Mouse (Mus musculus) hindbrain, embryonic 14.5 days (tissue): Measurements from ENCODE around the gene Syk. TPM values are rescaled to one million over a fixed set of nuclear protein-coding genes. Genes with fewer than 3 reads are reported as not detected.

Experiments used
- ATAC-seq: fragments of 200-750 bp; cut with Nextera tagmentation; 2 replicates; pipeline ENCODE4 v1.8.0; 2017; ENCODE audit warnings: moderate number of reproducible peaks, mild to moderate bottlenecking, moderate TSS enrichment, moderate library complexity; ENCODE audit not compliant: low FRiP score
- DNase-seq: peaks from one replicate; pipeline ENCODE4 v3.0.0-alpha.2; 2015; ENCODE audit warnings: low spot score
- H3K27ac ChIP-seq: fragments of 300-500 bp; sonication (generic); 2 replicates; pipeline ENCODE4 v1.5.1; 2014; ENCODE audit warnings: mild to moderate bottlenecking, moderate library complexity
- H3K27me3 ChIP-seq: fragments of 300-500 bp; sonication (generic); 2 replicates; pipeline ENCODE4 v1.6.1; 2014; ENCODE audit warnings: mild to moderate bottlenecking, low read length, mixed read lengths; ENCODE audit not compliant: control insufficient read depth, insufficient read depth
- H3K36me3 ChIP-seq: fragments of 300-500 bp; sonication (generic); replicated peaks from 2 replicates; pipeline ENCODE4 v1.6.1; 2014; ENCODE audit not compliant: control insufficient read depth, insufficient read depth
- H3K4me1 ChIP-seq: fragments of 300-500 bp; sonication (generic); replicated peaks from 2 replicates; pipeline ENCODE4 v1.6.1; 2014; ENCODE audit warnings: antibody characterized with exemption, low read length, mixed read lengths; ENCODE audit not compliant: control insufficient read depth, insufficient read depth
- H3K4me2 ChIP-seq: fragments of 300-500 bp; sonication (generic); replicated peaks from 2 replicates; pipeline ENCODE4 v1.6.1; 2014; ENCODE audit warnings: mild to moderate bottlenecking, moderate library complexity
- H3K4me3 ChIP-seq: fragments of 300-500 bp; sonication (generic); replicated peaks from 2 replicates; pipeline ENCODE4 v1.5.1; 2014; ENCODE audit warnings: mild to moderate bottlenecking, low read length
- H3K9ac ChIP-seq: fragments of 300-500 bp; sonication (generic); 2 replicates; pipeline ENCODE4 v1.6.1; 2014
- H3K9me3 ChIP-seq: fragments of 300-500 bp; sonication (generic); 2 replicates; pipeline ENCODE4 v1.6.1; 2016; ENCODE audit warnings: low read length; ENCODE audit not compliant: control insufficient read depth
- WGBS: fragments of 180-500 bp; shearing (Covaris S2); extraction: QIAGEN DNeasy Blood & Tissue Kit; methylation state at CpG from one replicate; pipeline ENCODE4 v1.1.7; 2014; 5-methylcytosine and 5-hydroxymethylcytosine counted together
- polyA plus RNA-seq: library from polyadenylated mRNA; unstranded; fragments of >200 nt; fragmentation: Nextera tagmentation; extraction: Ambion mirVana; gene quantifications from 2 replicates; pipeline ENCODE4 v1.2.1, GENCODE M21; 2014

Gene Syk
- polyA plus RNA-seq, 1 experiment from 2014 or later, result 2.0 TPM

DNA sequence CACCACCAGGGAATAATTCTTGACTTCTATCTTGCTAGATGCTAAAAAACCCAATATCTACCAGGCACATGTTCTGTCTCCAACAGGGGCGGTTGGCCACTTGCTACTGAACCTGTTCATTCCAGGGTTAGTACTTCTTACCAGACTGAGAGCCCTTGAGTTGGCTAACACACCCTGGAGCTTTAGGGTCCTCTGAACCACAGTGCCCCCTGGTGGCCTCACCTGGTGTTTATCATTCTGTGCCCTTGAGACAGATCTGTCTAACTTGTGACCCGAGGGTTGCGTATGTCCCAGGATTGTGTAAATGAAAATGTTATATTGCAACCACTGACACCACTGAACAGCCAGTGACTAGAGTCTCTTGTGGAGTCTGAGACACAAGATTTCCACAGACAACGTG is 41.1 kb downstream of the Syk start:
- DNase-seq, result peak; percentile 71
- Histone ChIP-seq H3K4me3 (no peak overlapping the region), H3K4me2 (no peak overlapping the region), H3K27ac (no peak overlapping the region), H3K27me3 (no peaks in the 10 kb centered on the region), H3K36me3 (no peaks in the 10 kb centered on the region), H3K9me3 (no peaks in the 10 kb centered on the region), H3K4me1 (no peaks in the 10 kb centered on the region), H3K9ac (no peak overlapping the region)
- no peak for ATAC-seq
- WGBS, result 67% methylated on average over 4 of the region's 4 CpGs

DNA sequence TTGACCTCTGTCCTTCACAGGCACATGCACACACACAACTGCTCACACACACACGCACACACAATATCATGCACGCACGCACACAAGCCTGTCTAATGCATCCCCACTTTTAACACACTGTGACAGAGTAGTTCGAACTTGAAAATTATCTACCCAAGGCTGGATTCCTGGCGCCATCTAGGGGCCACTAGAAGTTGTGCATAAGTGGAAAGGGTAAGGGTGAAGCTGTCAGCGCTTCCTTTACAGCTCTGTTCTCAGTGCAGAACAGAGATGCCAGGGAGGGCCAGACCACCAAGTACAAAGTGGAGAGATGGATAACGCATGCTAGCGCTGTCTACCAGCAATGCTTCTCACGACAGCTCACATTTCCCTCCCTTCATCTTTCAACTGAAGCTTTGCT is 45.6 kb downstream of the Syk start:
- H3K9ac ChIP-seq, result no peak overlapping the region
- 32% methylated on average over 9 of the region's 9 CpGs for WGBS
- ATAC-seq (peak; percentile 24; the same call in 1 of the 2 replicates), DNase-seq (peak; percentile 79)
- no peak overlapping the region for H3K4me2 ChIP-seq
- no peak overlapping the region for H3K4me3 ChIP-seq
- no peaks in the 10 kb centered on the region for H3K36me3 ChIP-seq
- H3K4me1 ChIP-seq, result no peaks in the 10 kb centered on the region
- H3K27me3 ChIP-seq, result no peaks in the 10 kb centered on the region
- no peak overlapping the region for H3K27ac ChIP-seq
- H3K9me3 ChIP-seq, result no peaks in the 10 kb centered on the region

DNA sequence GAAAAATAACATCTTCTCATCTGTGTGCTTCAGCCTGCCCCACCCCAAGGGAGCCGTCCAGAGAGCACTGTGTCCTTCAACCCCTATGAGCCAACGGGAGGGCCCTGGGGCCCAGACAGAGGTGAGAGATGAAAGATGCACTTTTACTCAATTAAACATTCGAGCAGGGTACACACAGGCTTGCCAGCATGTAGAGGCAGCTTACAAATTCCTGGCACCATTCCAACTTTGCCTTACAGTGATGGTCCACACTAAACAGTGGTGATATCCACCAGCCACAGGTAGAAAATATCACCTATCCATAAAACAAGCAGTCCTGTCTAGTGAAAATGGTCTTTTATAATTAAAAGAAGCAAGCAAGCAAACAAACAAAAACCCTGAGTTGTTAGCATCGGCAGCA is 48.7 kb downstream of the Syk start:
- DNase-seq (peak; percentile 48), ATAC-seq (no peak)
- Histone ChIP-seq H3K27ac (no peak overlapping the region), H3K4me3 (no peak overlapping the region), H3K4me2 (no peak overlapping the region), H3K27me3 (no peaks in the 10 kb centered on the region), H3K9ac (no peak overlapping the region), H3K9me3 (no peaks in the 10 kb centered on the region), H3K4me1 (no peaks in the 10 kb centered on the region), H3K36me3 (no peaks in the 10 kb centered on the region)
- WGBS, result 64% methylated on average over 4 of the region's 4 CpGs

DNA sequence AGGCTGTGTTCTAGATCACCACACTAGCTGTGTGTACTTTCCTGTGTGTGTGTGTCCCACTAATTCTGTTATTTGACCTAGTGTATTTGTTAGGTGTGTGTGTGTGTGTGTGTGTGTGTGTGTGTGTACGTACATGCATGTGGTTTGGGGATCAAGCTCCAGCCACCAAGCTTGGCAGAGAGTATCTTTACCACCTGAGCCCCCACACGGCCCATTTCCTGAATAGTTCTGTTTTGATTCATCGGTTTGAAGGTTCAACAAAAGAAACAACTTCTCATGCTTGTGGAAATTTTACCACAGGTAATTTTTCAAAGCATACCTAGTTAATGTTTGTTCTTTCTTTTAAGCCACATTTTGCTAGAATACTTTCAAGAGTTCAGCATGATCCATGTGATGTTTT is 52.5 kb downstream of the Syk start:
- Histone ChIP-seq H3K36me3 (no peaks in the 10 kb centered on the region), H3K27me3 (no peaks in the 10 kb centered on the region), H3K4me1 (no peaks in the 10 kb centered on the region), H3K27ac (no peak overlapping the region), H3K4me2 (no peak overlapping the region), H3K9me3 (no peaks in the 10 kb centered on the region), H3K4me3 (no peak overlapping the region), H3K9ac (no peak overlapping the region)
- no peak for DNase-seq
- ATAC-seq, result no peak
- WGBS, result 91% methylated on average over 3 of the region's 3 CpGs

DNA sequence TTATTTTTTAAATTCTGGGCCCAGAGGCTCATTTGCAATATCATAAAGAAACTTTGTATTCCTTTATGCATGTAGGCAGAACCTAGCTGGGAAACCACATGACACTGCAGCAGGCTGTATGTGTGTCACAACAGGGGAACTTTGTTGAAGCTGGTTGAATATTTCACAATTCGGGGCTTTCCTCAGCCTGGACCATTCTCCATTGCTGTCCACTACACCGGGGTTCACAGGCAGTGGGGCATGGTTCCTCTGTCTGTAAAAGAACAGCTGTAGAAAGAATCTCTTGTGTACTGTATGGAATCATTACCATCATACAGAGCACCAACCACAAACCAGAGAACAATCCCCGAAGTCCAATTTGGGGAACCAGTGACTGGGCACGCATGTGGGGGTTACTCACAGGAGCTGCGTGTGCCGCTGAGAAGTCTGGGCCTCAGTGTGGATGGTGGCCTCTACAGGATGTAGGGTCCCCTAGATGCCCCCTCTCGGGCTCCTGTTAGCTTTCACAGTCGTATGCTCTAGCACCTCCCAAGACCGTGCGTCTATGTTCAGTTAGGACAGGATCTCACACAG is 53.3 kb downstream of the Syk start:
- no peaks in the 10 kb centered on the region for H3K4me1 ChIP-seq
- no peak for ATAC-seq
- 90% methylated on average over 10 of the region's 10 CpGs for WGBS

DNA sequence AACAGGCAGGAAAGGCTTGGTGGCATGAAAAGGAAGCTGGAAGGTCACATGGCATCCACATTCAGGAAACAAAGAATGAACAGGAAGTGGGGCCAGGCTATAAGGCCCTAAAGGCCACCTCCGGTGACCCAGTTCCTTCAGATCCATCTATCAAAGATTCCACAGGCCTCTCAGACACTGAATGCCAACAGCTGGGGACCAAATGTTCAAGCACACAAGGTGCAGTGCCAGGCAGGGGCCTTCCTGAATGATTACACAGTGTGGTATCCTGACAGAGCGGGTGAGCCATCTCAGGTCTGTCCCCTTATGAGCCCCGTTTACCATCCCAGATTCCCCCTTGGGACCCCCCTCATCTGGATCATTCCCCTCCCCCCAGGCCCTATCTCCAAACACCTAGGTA is 63.6 kb downstream of the Syk start:
- no peak for ATAC-seq
- H3K9me3 ChIP-seq, result no peaks in the 10 kb centered on the region

More for the DNA sequence above, 53.3 kb downstream of the Syk start:
- no peak overlapping the region for H3K4me2 ChIP-seq
- H3K36me3 ChIP-seq, result no peaks in the 10 kb centered on the region
- no peak for DNase-seq
- no peak overlapping the region for H3K27ac ChIP-seq
- H3K9ac ChIP-seq, result no peak overlapping the region
- no peak overlapping the region for H3K4me3 ChIP-seq
- no peaks in the 10 kb centered on the region for H3K27me3 ChIP-seq
- no peaks in the 10 kb centered on the region for H3K9me3 ChIP-seq

DNA sequence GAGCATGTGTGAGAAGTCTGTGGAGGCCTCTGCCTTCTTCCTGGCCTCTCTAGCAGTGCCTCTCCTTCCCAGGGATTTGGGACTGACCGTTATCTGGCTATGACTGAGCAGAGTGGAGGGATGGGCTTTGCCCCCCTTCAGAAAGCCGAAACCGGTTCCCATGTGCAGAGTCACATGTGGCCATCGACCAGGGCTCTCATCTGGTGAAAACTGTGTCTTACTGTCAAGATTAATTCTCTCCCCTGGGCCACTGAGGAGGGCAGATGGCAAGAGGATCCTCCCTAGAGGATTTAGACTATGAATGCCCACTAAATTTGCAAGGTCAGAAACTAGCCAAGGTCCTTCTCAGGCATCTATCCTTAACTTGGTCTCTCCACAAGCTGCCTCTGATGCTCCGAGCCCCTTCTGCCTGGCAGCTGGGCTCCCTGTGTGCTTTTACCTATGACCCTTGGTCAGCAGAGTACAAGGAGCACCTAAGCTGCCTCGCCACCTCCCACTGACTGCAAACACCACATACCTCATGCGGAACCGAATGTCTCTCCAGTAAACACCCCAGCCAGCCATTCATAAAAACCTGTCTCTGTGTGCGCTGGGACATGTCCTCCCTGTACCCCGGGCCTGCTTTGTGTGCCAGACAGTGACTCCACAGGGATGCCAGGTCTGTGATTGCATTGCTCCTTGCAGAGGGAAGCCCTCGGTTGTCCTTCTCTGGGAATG is 65.2 kb downstream of the Syk start:
- Histone ChIP-seq H3K4me3 (no peak overlapping the region), H3K9ac (0 out of 2 replicates have a peak overlapping the region, but pooled peaks have one; percentile 16), H3K9me3 (no peaks in the 10 kb centered on the region), H3K36me3 (no peaks in the 10 kb centered on the region), H3K4me1 (no peaks in the 10 kb centered on the region), H3K27ac (no peak overlapping the region), H3K27me3 (no peaks in the 10 kb centered on the region), H3K4me2 (no peak overlapping the region)
- 43% methylated on average over 11 of the region's 11 CpGs for WGBS
- ATAC-seq (no peak), DNase-seq (no peak)

More for the DNA sequence above, 63.6 kb downstream of the Syk start:
- no peaks in the 10 kb centered on the region for H3K27me3 ChIP-seq
- no peak overlapping the region for H3K4me3 ChIP-seq
- H3K9ac ChIP-seq, result no peak overlapping the region
- 84% methylated on average over 3 of the region's 3 CpGs for WGBS
- no peaks in the 10 kb centered on the region for H3K4me1 ChIP-seq
- H3K36me3 ChIP-seq, result no peaks in the 10 kb centered on the region
- H3K27ac ChIP-seq, result no peak overlapping the region
- H3K4me2 ChIP-seq, result no peak overlapping the region
- DNase-seq, result no peak

DNA sequence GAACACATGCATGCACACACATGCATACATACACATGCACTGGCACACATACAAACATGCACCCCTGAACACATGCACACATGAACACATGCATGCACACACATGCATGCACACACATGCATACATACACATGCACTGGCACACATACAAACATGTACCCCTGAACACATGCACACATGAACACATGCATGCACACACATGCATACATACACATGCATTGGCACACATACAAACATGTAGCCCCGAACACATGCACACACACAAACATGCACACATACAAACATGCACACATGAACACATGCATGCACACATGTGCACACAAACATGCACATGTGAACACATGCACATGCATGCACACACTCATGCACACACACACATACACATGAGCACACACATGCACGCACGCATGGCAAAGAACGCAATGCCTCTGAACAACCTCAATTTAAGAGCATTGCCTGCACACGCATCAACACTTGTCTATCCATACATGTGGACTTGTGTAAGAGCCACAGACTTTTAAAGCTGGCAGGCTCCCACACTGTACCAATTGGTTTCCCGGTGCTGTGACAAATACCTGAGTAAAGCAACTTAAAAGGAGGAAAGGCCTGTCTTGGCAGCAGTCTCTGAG is 66.9 kb downstream of the Syk start:
- no peak overlapping the region for H3K27ac ChIP-seq
- H3K9ac ChIP-seq, result no peak overlapping the region
- H3K27me3 ChIP-seq, result no peaks in the 10 kb centered on the region
- H3K9me3 ChIP-seq, result no peaks in the 10 kb centered on the region
- no peak for ATAC-seq
- DNase-seq, result no peak
- no peaks in the 10 kb centered on the region for H3K4me1 ChIP-seq
- H3K36me3 ChIP-seq, result no peaks in the 10 kb centered on the region
- 96% methylated on average over 6 of the region's 6 CpGs for WGBS
- H3K4me2 ChIP-seq, result no peak overlapping the region
- H3K4me3 ChIP-seq, result no peak overlapping the region

DNA sequence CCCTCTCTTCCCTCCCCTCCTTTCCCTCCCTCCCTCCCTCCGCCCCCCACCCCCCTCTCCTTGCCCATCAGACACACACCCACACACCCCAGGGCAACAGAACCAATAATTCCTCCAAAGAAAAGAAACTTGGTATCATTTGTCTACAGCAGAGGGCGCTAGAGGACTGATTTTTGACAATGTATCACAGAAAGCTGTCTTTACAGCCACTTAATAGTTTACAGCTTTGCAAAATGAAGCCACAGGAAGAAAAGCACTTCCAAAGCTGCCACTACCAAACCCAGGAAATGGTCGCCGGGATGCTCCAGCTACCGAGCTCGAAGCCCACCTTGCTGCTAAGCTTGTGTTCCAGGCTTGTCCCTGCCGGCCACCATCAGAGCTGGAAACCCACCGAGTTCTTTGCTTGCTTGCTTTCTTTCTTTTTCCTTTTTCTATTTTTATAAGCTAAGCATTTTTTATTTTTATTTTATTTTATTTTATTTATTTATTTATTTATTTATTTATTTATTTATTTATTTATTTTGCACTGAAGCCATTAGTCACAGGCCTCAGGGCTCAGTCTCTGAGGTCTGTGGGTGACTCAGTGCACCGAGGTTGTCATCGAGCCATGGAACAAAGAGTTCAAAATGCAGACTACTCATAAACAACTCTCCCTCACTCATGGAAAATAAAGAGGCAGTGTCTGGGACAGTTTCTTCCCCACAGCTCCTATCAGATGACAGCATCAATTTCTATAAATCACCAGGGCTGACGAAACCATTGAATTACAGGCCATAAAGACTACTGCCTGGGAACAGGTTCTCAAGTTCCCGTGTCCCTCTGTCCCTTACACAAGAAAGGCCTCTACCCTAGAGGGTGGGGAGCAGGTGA is 68.6 kb downstream of the Syk start:
- no peaks in the 10 kb centered on the region for H3K27me3 ChIP-seq
- DNase-seq, result peak; percentile 91
- 56% methylated on average over 11 of the region's 12 CpGs for WGBS
- H3K4me3 ChIP-seq, result no peak overlapping the region
- H3K4me1 ChIP-seq, result no peaks in the 10 kb centered on the region
- no peak overlapping the region for H3K4me2 ChIP-seq
- H3K27ac ChIP-seq, result no peak overlapping the region
- H3K9me3 ChIP-seq, result no peaks in the 10 kb centered on the region
- H3K36me3 ChIP-seq, result no peaks in the 10 kb centered on the region
- ATAC-seq, result no peak
- H3K9ac ChIP-seq, result no peak overlapping the region
